15 mouse cellular contexts compared by ENCODE assay signal in genomic region chr15:100660306-100660705, GRCm38 (mm10). TPM values are rescaled to one million over a fixed set of nuclear protein-coding genes. Genes with fewer than 3 reads are reported as not detected.
DNase-seq lines count a peak whose midpoint lies in the region; ATAC-seq lines count a peak whose summit lies in the region.
"Had no signal": no experiment of that assay in that cellular context is flagged by ENCODE, and none has a peak within 500 bp of the region (broad histone marks: within the 10 kb centered on the region; RNA-seq: fewer than 3 reads in every experiment).

No protein-coding gene starts in this region.

- no peaks in the 10 kb centered on the region for H3K27me3 ChIP-seq in hindbrain, embryonic 11.5 days (ENCODE audit: control insufficient read depth, insufficient read depth, low read length)

- ATAC-seq in hindbrain, embryonic 11.5 days (ENCODE audit: low FRiP score): no peak

- intact Hi-C loops in heart, postnatal 36 days (cut with DNase I): no loop called here
- intact Hi-C loops in left cerebral cortex, postnatal 14 days (cut with DNase I): no loop called here
- intact Hi-C loops in left cerebral cortex, postnatal 36 days (cut with DNase I): no loop called here
- intact Hi-C loops in left cerebral cortex, postnatal 25 days (cut with DNase I): no loop called here

- H3K9me3 ChIP-seq in hindbrain, embryonic 11.5 days (ENCODE audit: control insufficient read depth, low read length): no peaks in the 10 kb centered on the region
- H3K9me3 ChIP-seq: embryonic facial prominence, embryonic 10.5 days; forebrain, embryonic 10.5 days had no signal

- no peaks in the 10 kb centered on the region for H3K36me3 ChIP-seq in hindbrain, embryonic 11.5 days (ENCODE audit: control insufficient read depth, insufficient read depth, low read length)
- H3K36me3 ChIP-seq: embryonic facial prominence, embryonic 10.5 days; forebrain, embryonic 10.5 days had no signal

- WGBS in hindbrain, embryonic 11.5 days: 86% methylated on average over 9 of the region's 9 CpGs

- DNase-seq in heart, adult 11 months: peak; percentile 92
- no peak for DNase-seq in heart, postnatal 36 days
- peak; percentile 39 to 58 for DNase-seq in left cerebral cortex, postnatal 14 days (ENCODE audit: low spot score in 2 of 2)
- no peak for DNase-seq in left cerebral cortex, postnatal 36 days (ENCODE audit: low spot score in 2 of 2)
- DNase-seq in cerebellum, adult 9-10 months: peak; percentile 48
- DNase-seq in left cerebral cortex, postnatal 25 days (ENCODE audit: low spot score in 2 of 2): peak; percentile 20 to 55
- no peak for DNase-seq in embryo, embryonic 10 days (ENCODE audit: low spot score)
- DNase-seq in hindbrain, embryonic 11.5 days (ENCODE audit: low spot score): no peak
- DNase-seq: heart, postnatal 4 days; lung, postnatal 36 days; thymus, adult 18-20 months had no signal

- no peak overlapping the region for H3K4me3 ChIP-seq in hindbrain, embryonic 11.5 days (ENCODE audit: low read depth, low read length)
- H3K4me3 ChIP-seq: embryonic facial prominence, embryonic 10.5 days; forebrain, embryonic 10.5 days; heart, adult 2 months had no signal

- H3K27ac ChIP-seq in hindbrain, embryonic 11.5 days (ENCODE audit: low read depth, low read length): no peak overlapping the region
- H3K27ac ChIP-seq: embryonic facial prominence, embryonic 10.5 days; forebrain, embryonic 10.5 days; heart, adult 2 months had no signal

- H3K4me1 ChIP-seq in hindbrain, embryonic 11.5 days (replicated peaks; ENCODE audit: control insufficient read depth, insufficient read depth, low read length): no peaks in the 10 kb centered on the region

- no peak overlapping the region for H3K9ac ChIP-seq in hindbrain, embryonic 11.5 days (ENCODE audit: low read depth, low read length)

- H3K4me2 ChIP-seq in hindbrain, embryonic 11.5 days (replicated peaks; ENCODE audit: low read depth, low read length): no peak overlapping the region
- H3K4me2 ChIP-seq: liver, embryonic 11.5 days had no signal

RNA-seq across cellular contexts. Expression of gene Bin2, which starts 9.0 kb away (rescaled TPM):
- total RNA-seq in heart, postnatal 36 days (2021): 1 to 10 TPM; 1.6 TPM
- 1 to 10 TPM; 5.6 to 6.2 TPM for total RNA-seq in left cerebral cortex, postnatal 14 days (2021)
- total RNA-seq in left cerebral cortex, postnatal 36 days (2021): 1 to 10 TPM; 4.5 to 6.2 TPM
- 1 to 10 TPM; 5.5 to 6.7 TPM for total RNA-seq in left cerebral cortex, postnatal 25 days (2021)
- 4.0 and 5.5 TPM in 2 replicates for polyA plus RNA-seq in hindbrain, embryonic 11.5 days (2014; fragmentation: Nextera tagmentation; extraction: Ambion mirVana)

RNA-seq across cellular contexts. Expression of gene Smagp, which starts 23.6 kb away (rescaled TPM):
- 10 to 100 TPM; 13.7 to 15.8 TPM for total RNA-seq in heart, postnatal 36 days (2021)
- total RNA-seq in left cerebral cortex, postnatal 14 days (2021): 1 to 10 TPM; 2.2 to 2.3 TPM
- total RNA-seq in left cerebral cortex, postnatal 36 days (2021): 1 to 10 TPM; 1.8 to 1.9 TPM
- 1 to 10 TPM; 1.6 to 2.2 TPM for total RNA-seq in left cerebral cortex, postnatal 25 days (2021)
- 4.1 and 5.5 TPM in 2 replicates for polyA plus RNA-seq in hindbrain, embryonic 11.5 days (2014; fragmentation: Nextera tagmentation; extraction: Ambion mirVana)

RNA-seq across cellular contexts. Expression of gene Cela1, which starts 27.4 kb away (rescaled TPM):
- total RNA-seq in heart, postnatal 36 days (2021): under 1 TPM in 1 of 2 experiments, not detected in 1; 0.98 TPM
- total RNA-seq in left cerebral cortex, postnatal 14 days (2021): 1 to 10 TPM; 2.7 to 3.7 TPM
- total RNA-seq in left cerebral cortex, postnatal 36 days (2021): 1 to 10 TPM; 3.6 to 4.4 TPM
- total RNA-seq in left cerebral cortex, postnatal 25 days (2021): 1 to 10 TPM; 1.7 to 5.0 TPM
- 0.99 and 1.7 TPM in 2 replicates for polyA plus RNA-seq in hindbrain, embryonic 11.5 days (2014; fragmentation: Nextera tagmentation; extraction: Ambion mirVana)
- total RNA-seq: heart, postnatal 4 days had no signal

RNA-seq across cellular contexts. Expression of gene Dazap2, which starts 45.2 kb away (rescaled TPM):
- 100 to 1,000 TPM; 161 to 177 TPM for total RNA-seq in heart, postnatal 36 days (2021)
- total RNA-seq in left cerebral cortex, postnatal 14 days (2021): 10 to 100 TPM; 97.6 to 98.1 TPM
- 100 to 1,000 TPM; 106 to 120 TPM for total RNA-seq in left cerebral cortex, postnatal 36 days (2021)
- total RNA-seq in left cerebral cortex, postnatal 25 days (2021): 100 to 1,000 TPM; 109 to 112 TPM
- polyA plus RNA-seq in hindbrain, embryonic 11.5 days (2014; fragmentation: Nextera tagmentation; extraction: Ambion mirVana): 256 and 266 TPM in 2 replicates

Comparison
In these comparisons a context has a peak if more than half of its experiments do, and no peak if none do; other contexts are left out.
1. DNase-seq: peak in heart, adult 11 months (single experiment), left cerebral cortex, postnatal 14 days (2 of 2), cerebellum, adult 9-10 months (single experiment) and left cerebral cortex, postnatal 25 days (2 of 2); none in heart, postnatal 36 days (0 of 2), left cerebral cortex, postnatal 36 days (0 of 2), embryo, embryonic 10 days (single experiment) and hindbrain, embryonic 11.5 days (single experiment).
2. RNA of gene Smagp, which starts 23.6 kb away (total RNA-seq): 13.7 to 15.8 TPM in heart, postnatal 36 days; 2.2 to 2.3 TPM in left cerebral cortex, postnatal 14 days, 1.6 to 2.2 TPM in left cerebral cortex, postnatal 25 days and 1.8 to 1.9 TPM in left cerebral cortex, postnatal 36 days; every median in the first group is over 4 times any median in the second.